Mouse (Mus musculus) kidney, adult 2 months (tissue): ENCODE data around the gene Sgca. TPM values are rescaled to one million over a fixed set of nuclear protein-coding genes. Genes with fewer than 3 reads are reported as not detected.

Experiments used
- DNase-seq: peaks from one replicate; pipeline ENCODE4 v3.0.0; 2021
- H3K27ac ChIP-seq: fragments of 200-500 bp; 2 replicates; pipeline ENCODE4 v1.5.1; 2012; ENCODE audit warnings: low read depth, low read length, control low read depth, inconsistent platforms; ENCODE audit not compliant: insufficient read depth
- H3K27me3 ChIP-seq: fragments of 200-500 bp; replicated peaks from 2 replicates; pipeline ENCODE4 v1.6.1; 2012; ENCODE audit warnings: mild to moderate bottlenecking, moderate library complexity, low read length, inconsistent platforms; ENCODE audit not compliant: control insufficient read depth, insufficient read depth
- H3K36me3 ChIP-seq: fragments of 200-500 bp; 2 replicates; pipeline ENCODE4 v1.6.1; 2012; ENCODE audit warnings: mild to moderate bottlenecking, moderate library complexity, low read length, inconsistent platforms; ENCODE audit not compliant: control insufficient read depth, insufficient read depth
- H3K4me1 ChIP-seq: fragments of 200-500 bp; 2 replicates; pipeline ENCODE4 v1.6.1; 2011; ENCODE audit warnings: low read length; ENCODE audit not compliant: control insufficient read depth, insufficient read depth
- H3K4me3 ChIP-seq: fragments of 200-500 bp; 2 replicates; pipeline ENCODE4 v1.5.1; 2011; ENCODE audit warnings: mild to moderate bottlenecking, low read depth, low read length, control low read depth; ENCODE audit not compliant: insufficient read depth
- CTCF ChIP-seq: fragments of 200-500 bp; conservative IDR thresholded peaks from 2 replicates; pipeline ENCODE4 v1.5.1; 2011; ENCODE audit warnings: low read depth, mild to moderate bottlenecking, control low read depth, low read length, moderate library complexity, mixed read lengths; ENCODE audit not compliant: insufficient read depth, insufficient read length
- POLR2A ChIP-seq: fragments of 200-500 bp; IDR thresholded peaks from one replicate; pipeline ENCODE4 v1.6.1; 2011; ENCODE audit warnings: low read depth, low read length, control low read depth
- WGBS: fragments of 180-500 bp; shearing (Covaris S2); methylation state at CpG from one replicate; pipeline ENCODE4 v1.1.7; 2018; 5-methylcytosine and 5-hydroxymethylcytosine counted together
- polyA plus RNA-seq: library from polyadenylated mRNA; depleted of rRNA; stranded (reverse); fragments of >200 nt; gene quantifications from 2 replicates; pipeline ENCODE4 v1.2.3, GENCODE M21; 2012

Sgca gene
- polyA plus RNA-seq, 1 experiment, result 23.9 TPM

DNA sequence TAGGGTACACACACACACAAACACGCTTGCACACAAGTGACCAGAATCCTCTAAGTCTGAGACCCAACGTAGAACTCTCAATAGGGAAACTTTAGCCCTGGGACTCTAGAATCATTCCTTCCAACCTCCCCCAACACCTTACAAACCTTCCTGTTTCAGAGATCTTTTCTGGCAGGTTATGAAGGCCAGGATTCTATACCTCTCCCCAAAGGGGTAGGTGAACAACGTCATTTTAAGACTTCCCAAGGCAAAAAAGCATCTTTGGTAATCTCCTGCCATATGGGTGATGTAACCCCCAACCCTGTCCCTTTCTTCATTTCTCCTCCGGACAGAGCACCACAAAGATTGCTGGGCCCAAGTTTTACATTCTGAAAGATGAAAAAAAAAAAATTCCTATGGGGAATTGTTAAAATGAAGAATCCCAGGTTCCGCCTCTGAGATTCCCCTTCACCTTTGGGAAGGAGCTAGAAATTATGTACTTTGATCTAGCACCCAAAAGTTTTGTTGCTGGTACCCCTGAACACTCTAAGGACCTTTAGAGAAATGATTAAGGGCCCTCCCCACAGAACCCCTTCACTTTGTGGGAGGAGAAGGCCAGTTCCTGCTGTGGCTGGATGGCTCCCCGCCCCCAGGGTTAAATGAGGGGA, 14.1 kb upstream of the Sgca start:
- TF ChIP-seq POLR2A, result no peak
- TF ChIP-seq CTCF, result no peak
- H3K27me3 ChIP-seq, result no peaks in the 10 kb centered on the region
- WGBS, result 40% methylated on average over 6 of the region's 6 CpGs
- H3K27ac ChIP-seq, result peak overlapping the region; percentile 95
- peaks cover 28% of the 10 kb centered on the region for H3K4me1 ChIP-seq
- no peak for DNase-seq
- H3K4me3 ChIP-seq, result peak overlapping the region; percentile 91
- no peaks in the 10 kb centered on the region for H3K36me3 ChIP-seq

DNA sequence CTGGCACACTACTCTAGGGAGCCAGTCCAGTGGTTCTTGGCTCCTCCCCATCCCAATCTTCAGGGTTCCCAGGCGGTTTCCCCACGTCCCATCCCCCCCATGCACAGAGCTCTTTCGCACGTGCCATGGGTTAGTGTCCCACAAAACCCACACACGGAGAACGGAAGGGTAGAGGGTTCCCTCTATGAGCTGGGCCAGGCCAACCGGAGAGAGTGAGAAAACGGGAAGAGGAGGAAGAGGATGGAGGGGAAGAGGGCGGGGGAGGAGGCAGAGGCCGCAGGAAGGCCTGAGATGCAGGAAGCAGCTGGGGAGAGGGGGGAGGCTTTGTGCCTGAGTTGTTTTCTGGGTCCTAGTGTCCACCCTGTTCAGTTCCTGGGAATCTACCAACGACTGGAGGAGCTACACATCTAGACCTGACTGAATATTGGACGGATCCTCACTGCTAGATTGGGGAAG, 13.5 kb upstream of the Sgca start:
- Histone ChIP-seq H3K27me3 (no peaks in the 10 kb centered on the region), H3K4me3 (peak overlapping the region; percentile 73), H3K4me1 (peaks cover 28% of the 10 kb centered on the region), H3K27ac (peak overlapping the region; percentile 95), H3K36me3 (no peaks in the 10 kb centered on the region)
- TF ChIP-seq POLR2A (no peak), CTCF (no peak)
- 2% methylated on average over 12 of the region's 12 CpGs for WGBS
- peak; percentile 93 for DNase-seq

DNA sequence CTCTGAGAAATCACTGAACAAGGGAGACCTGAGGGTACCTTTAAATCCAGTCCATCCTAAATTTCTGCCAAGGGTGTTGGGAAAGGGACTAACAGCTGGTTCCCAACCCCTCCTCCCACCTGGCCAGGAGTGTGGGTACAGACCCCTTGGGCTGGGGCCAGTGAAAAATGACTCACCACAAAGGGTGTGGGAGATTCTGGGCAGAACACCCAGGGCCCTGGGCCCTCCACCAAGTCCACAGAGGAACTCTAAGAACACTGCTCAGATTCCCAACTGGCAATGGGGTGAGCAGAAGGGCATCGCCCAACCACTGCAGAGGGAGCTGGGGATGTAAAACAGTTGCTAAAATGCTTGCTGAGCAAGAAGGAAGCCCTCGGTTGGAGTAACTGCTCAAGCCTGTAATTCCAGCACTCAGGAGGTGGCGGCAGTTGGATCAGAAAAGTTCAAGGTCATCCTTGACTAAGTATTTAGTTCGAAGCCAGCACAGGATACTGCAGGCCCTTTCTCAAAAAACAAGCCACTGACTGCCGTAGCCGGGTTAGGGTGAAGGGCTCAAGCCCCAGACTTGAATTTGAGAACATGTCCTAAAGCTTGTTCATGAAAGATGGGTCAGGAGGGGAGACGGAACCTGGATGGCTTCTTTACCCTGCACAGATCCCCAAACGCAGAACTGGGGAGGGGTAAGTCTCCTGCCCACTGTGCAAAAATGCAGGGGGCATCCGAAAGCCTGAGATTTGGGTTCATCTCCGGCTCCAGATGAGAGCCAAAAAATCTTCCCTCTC, 12.8 kb upstream of the Sgca start:
- Histone ChIP-seq H3K4me3 (peak overlapping the region; percentile 73), H3K4me1 (peaks cover 26% of the 10 kb centered on the region), H3K36me3 (no peaks in the 10 kb centered on the region), H3K27ac (peak overlapping the region; percentile 92), H3K27me3 (no peaks in the 10 kb centered on the region)
- no peak for DNase-seq
- 22% methylated on average over 10 of the region's 10 CpGs for WGBS
- TF ChIP-seq CTCF (no peak), POLR2A (no peak)

DNA sequence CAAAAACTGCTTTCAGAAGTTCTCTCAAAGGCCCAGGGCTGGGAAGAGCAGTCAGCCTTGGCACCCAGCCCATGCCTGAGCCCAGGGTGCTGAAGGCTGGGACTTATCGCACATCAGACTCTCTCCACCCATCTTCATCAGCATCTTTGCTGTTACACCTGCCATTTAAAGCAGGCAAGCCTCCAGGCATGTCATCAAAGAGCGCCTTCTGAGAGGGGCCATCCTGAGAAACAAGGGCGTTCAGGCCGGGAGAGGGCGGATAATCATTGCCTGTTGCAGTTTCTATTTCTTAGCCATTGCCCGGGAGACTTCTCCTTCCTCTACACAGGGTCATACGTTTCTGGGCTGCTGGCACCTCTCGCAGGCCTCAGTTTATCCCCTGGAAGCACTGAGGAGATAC, 11.7 kb upstream of the Sgca start:
- TF ChIP-seq POLR2A (no peak), CTCF (no peak)
- no peaks in the 10 kb centered on the region for H3K36me3 ChIP-seq
- WGBS, result 79% methylated on average over 8 of the region's 8 CpGs
- no peak for DNase-seq
- H3K4me3 ChIP-seq, result no peak overlapping the region
- no peaks in the 10 kb centered on the region for H3K27me3 ChIP-seq
- peaks cover 16% of the 10 kb centered on the region for H3K4me1 ChIP-seq
- H3K27ac ChIP-seq, result peak overlapping the region; percentile 26

DNA sequence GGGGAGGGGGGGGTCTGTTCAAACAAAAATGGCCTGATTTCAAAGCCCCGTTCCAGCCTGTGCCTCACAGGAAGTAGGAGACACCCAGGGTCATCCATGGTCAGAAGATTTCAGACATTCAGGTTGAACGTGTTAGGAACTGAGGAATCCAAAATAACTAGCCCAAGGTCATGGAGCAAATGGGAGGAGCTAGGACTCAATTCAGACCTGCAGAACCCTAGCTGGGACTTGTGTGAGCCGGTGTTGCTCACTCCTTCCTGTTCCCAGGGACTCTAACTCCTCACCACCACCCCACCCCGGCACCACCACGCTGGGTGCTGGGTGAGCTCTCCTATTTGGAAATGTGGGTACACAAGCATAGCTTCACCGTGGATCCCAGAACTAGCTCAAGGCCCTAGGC, 11.2 kb upstream of the Sgca start:
- DNase-seq, result no peak
- Histone ChIP-seq H3K4me3 (no peak overlapping the region), H3K4me1 (peaks cover 16% of the 10 kb centered on the region), H3K27ac (peak overlapping the region; percentile 26), H3K36me3 (no peaks in the 10 kb centered on the region), H3K27me3 (no peaks in the 10 kb centered on the region)
- no peak for TF ChIP-seq CTCF
- TF ChIP-seq POLR2A, result no peak
- 38% methylated on average over 6 of the region's 6 CpGs for WGBS

DNA sequence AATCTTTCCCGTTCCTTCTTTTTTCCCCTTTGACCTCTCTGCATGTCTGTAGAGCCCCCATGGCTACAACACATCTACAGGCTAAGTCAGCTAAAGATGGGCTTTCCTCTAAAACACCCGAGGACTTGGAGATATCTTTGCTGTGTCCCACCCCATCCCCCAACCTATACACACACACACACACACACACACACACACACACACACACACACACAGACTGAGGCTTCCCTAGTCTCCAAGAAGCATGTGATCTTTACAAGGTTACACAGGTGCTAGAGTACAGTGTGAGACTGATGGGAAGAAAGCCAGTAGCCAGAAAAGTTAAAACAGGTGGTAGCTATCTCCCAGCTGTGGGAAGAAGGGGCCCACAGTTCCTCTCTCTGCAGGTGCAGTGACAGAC, 10.3 kb upstream of the Sgca start:
- no peak for TF ChIP-seq CTCF
- no peak for TF ChIP-seq POLR2A
- H3K4me1 ChIP-seq, result peaks cover 16% of the 10 kb centered on the region
- no peak overlapping the region for H3K27ac ChIP-seq
- 63% methylated on average over 2 of the region's 2 CpGs for WGBS
- DNase-seq, result no peak
- no peaks in the 10 kb centered on the region for H3K27me3 ChIP-seq
- no peak overlapping the region for H3K4me3 ChIP-seq
- no peaks in the 10 kb centered on the region for H3K36me3 ChIP-seq

DNA sequence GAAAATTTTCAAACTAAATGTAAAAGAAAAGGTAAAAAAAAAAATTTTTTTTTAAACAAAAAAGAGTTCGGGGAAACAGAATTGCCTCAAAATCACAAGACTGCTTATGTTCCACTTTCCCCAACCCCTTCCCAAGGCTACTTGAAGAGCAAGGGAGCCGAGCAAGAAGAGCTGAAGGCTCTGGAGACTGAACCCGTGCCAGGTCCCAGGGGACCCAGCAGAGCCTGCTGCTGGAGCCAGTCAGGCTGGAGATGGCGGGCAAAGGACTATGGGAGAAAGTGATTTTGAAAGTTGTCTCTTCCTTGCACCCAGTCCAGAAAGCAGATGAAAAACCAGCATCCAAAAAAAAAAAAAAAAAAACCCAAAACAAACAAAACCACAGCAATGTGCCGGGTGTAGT, 9.7 kb upstream of the Sgca start:
- Histone ChIP-seq H3K27ac (no peak overlapping the region), H3K27me3 (no peaks in the 10 kb centered on the region), H3K4me1 (peaks cover 16% of the 10 kb centered on the region), H3K36me3 (no peaks in the 10 kb centered on the region), H3K4me3 (no peak overlapping the region)
- DNase-seq, result no peak
- no peak for TF ChIP-seq CTCF
- WGBS, result 76% methylated on average over 5 of the region's 5 CpGs
